Comparison of ENCODE assay signal across 8 mouse cellular contexts in genomic region chr19:59075472-59076101, GRCm38 (mm10). TPM values are rescaled to one million over a fixed set of nuclear protein-coding genes. Genes with fewer than 3 reads are reported as not detected.
DNase-seq lines count a peak whose midpoint lies in the region; ATAC-seq and TF ChIP-seq lines count a peak whose summit lies in the region.

Gene Shtn1, minus strand, starts transcription at chr19:59076100.

- H3K36me3 ChIP-seq in forebrain, embryonic 15.5 days: no peaks in the 10 kb centered on the region
- H3K36me3 ChIP-seq in hindbrain, embryonic 16.5 days (ENCODE audit: control insufficient read depth, insufficient read depth, low read length): no peaks in the 10 kb centered on the region

- H3K4me3 ChIP-seq in forebrain, embryonic 15.5 days: peak within 1 kb of the TSS; percentile 64
- H3K4me3 ChIP-seq in hindbrain, embryonic 16.5 days (ENCODE audit: low read length): peak within 1 kb of the TSS; percentile 82

- no peak for TF ChIP-seq CTCF in Patski (IDR thresholded peaks at IDR 0.05)

- POLR2A ChIA-PET in Patski (lab: Charles Lee): interaction anchor here (1.2 kb wide), 1 partner anchor 33 kb away, joined by 4 read pairs; no protein-coding TSS in a partner anchor

- in situ Hi-C loops in Patski (cut with MboI; ENCODE audit: low pct_unique_long_range_greater_than_20kb): no loop called here

- CTCF ChIA-PET in Patski (lab: Charles Lee): interaction anchor here (1.2 kb wide), 1 partner anchor 70 kb away, joined by 3 read pairs; no protein-coding TSS in a partner anchor

- H3K9me3 ChIP-seq in forebrain, embryonic 15.5 days: no peaks in the 10 kb centered on the region
- H3K9me3 ChIP-seq in hindbrain, embryonic 16.5 days (ENCODE audit: control insufficient read depth, low read length): no peaks in the 10 kb centered on the region

- no peak for DNase-seq in Patski (ENCODE audit: low read depth, low spot score)
- peak; percentile 73 to 76 for DNase-seq in left cerebral cortex, adult 18-20 months (ENCODE audit: low spot score in 2 of 2)
- DNase-seq in lung, postnatal 25 days (ENCODE audit: low spot score): peak; percentile 70
- DNase-seq in right cerebral cortex, postnatal 14 days: peak; percentile 75
- no peak for DNase-seq in spleen, postnatal 36 days (ENCODE audit: low spot score in 2 of 2)

- peak within 1 kb of the TSS; percentile 81 for H3K27ac ChIP-seq in forebrain, embryonic 15.5 days (replicated peaks)
- peak within 1 kb of the TSS; percentile 76 for H3K27ac ChIP-seq in hindbrain, embryonic 16.5 days (ENCODE audit: low read depth, low read length)

- under 1% methylated on average over 45 of the region's 46 CpGs for WGBS in forebrain, embryonic 15.5 days
- WGBS in hindbrain, embryonic 16.5 days: under 1% methylated on average over 33 of the region's 46 CpGs

- peaks cover 42% of the 10 kb centered on the region for H3K27me3 ChIP-seq in Patski
- H3K27me3 ChIP-seq in forebrain, embryonic 15.5 days: 0 out of 2 replicates have a peak, but pooled peaks cover 5% of the 10 kb centered on the region
- H3K27me3 ChIP-seq in hindbrain, embryonic 16.5 days (replicated peaks; ENCODE audit: control insufficient read depth, insufficient read depth, low read length): no peaks in the 10 kb centered on the region

- peak within 1 kb of the TSS; percentile 76 for H3K9ac ChIP-seq in forebrain, embryonic 15.5 days (replicated peaks)
- H3K9ac ChIP-seq in hindbrain, embryonic 16.5 days (ENCODE audit: low read depth, low read length): peak within 1 kb of the TSS; percentile 89

- ATAC-seq in Patski: peak; percentile 69
- ATAC-seq in cerebellum, adult (ENCODE audit: insufficient number of reproducible peaks, low FRiP score, low TSS enrichment): peak; percentile 72
- ATAC-seq in forebrain, embryonic 15.5 days (replicated peaks): peak; percentile 87
- ATAC-seq in hindbrain, embryonic 16.5 days: peak; percentile 93

- H3K4me2 ChIP-seq in forebrain, embryonic 15.5 days (replicated peaks): peak within 1 kb of the TSS; percentile 95
- H3K4me2 ChIP-seq in hindbrain, embryonic 16.5 days (ENCODE audit: low read length): peak within 1 kb of the TSS; percentile 90

- H3K4me1 ChIP-seq in forebrain, embryonic 15.5 days: peaks cover 42% of the 10 kb centered on the region
- H3K4me1 ChIP-seq in hindbrain, embryonic 16.5 days (ENCODE audit: control insufficient read depth, insufficient read depth, low read depth, low read length): peaks cover 4% of the 10 kb centered on the region

RNA-seq across cellular contexts. Expression of gene Shtn1, which starts in this region (rescaled TPM):
- polyA plus RNA-seq in Patski (2021): 22.7 TPM
- polyA plus RNA-seq in forebrain, embryonic 15.5 days (2015; fragmentation: Nextera tagmentation; extraction: Ambion mirVana): 58.6 and 73.1 TPM in 2 replicates
- 57.0 and 59.3 TPM in 2 replicates for polyA plus RNA-seq in hindbrain, embryonic 16.5 days (2015; fragmentation: Nextera tagmentation; extraction: Ambion mirVana)
- total RNA-seq in left cerebral cortex, adult 18-20 months (2021): 10 to 100 TPM; 18.7 to 19.7 TPM

Comparison
In these comparisons a context has a peak if more than half of its experiments do, and no peak if none do; other contexts are left out.
1. DNase-seq: peak in left cerebral cortex, adult 18-20 months (2 of 2), lung, postnatal 25 days (single experiment) and right cerebral cortex, postnatal 14 days (single experiment); none in Patski (single experiment) and spleen, postnatal 36 days (0 of 2).
2. Peak in every context shown above with its lines, with median percentiles within 50 percentile points of each other: ATAC-seq.